Mouse (Mus musculus) kidney, embryonic 15.5 days (tissue): ENCODE measurements around the gene Snx33. TPM values are rescaled to one million over a fixed set of nuclear protein-coding genes. Genes with fewer than 3 reads are reported as not detected.
"Not testable (repeated sequence)": the region's sequence is repeated elsewhere in the genome, so short reads cannot be mapped to it uniquely, and the experiment has no call there.

ENCODE experiments used
- ATAC-seq: fragments of 200-750 bp; cut with Nextera tagmentation; replicated peaks from 2 replicates; pipeline ENCODE4 v1.8.0; 2017; ENCODE audit warnings: moderate TSS enrichment; ENCODE audit not compliant: low FRiP score
- H3K27ac ChIP-seq: fragments of 300-500 bp; sonication (generic); 2 replicates; pipeline ENCODE4 v1.5.1; 2015; ENCODE audit warnings: mild to moderate bottlenecking, inconsistent platforms
- H3K27me3 ChIP-seq: fragments of 300-500 bp; sonication (generic); 2 replicates; pipeline ENCODE4 v1.6.1; 2015; ENCODE audit warnings: inconsistent platforms
- H3K36me3 ChIP-seq: fragments of 300-500 bp; sonication (generic); 2 replicates; pipeline ENCODE4 v1.6.1; 2015; ENCODE audit warnings: inconsistent platforms
- H3K4me1 ChIP-seq: fragments of 300-500 bp; sonication (generic); 2 replicates; pipeline ENCODE4 v1.6.1; 2015; ENCODE audit warnings: inconsistent platforms
- H3K4me2 ChIP-seq: fragments of 300-500 bp; sonication (generic); 2 replicates; pipeline ENCODE4 v1.6.1; 2015; ENCODE audit warnings: moderate library complexity, mild to moderate bottlenecking, inconsistent platforms
- H3K4me3 ChIP-seq: fragments of 300-500 bp; sonication (generic); replicated peaks from 2 replicates; pipeline ENCODE4 v1.5.1; 2015; ENCODE audit warnings: mild to moderate bottlenecking, inconsistent platforms
- H3K9ac ChIP-seq: fragments of 300-500 bp; sonication (generic); 2 replicates; pipeline ENCODE4 v1.6.1; 2015; ENCODE audit warnings: mild to moderate bottlenecking, inconsistent platforms
- H3K9me3 ChIP-seq: fragments of 300-500 bp; sonication (generic); replicated peaks from 2 replicates; pipeline ENCODE4 v1.6.1; 2016; ENCODE audit warnings: inconsistent platforms
- WGBS: fragments of 180-500 bp; shearing (Covaris S2); methylation state at CpG from one replicate; pipeline ENCODE4 v1.1.7; 2015; ENCODE audit warnings: mixed read lengths; 5-methylcytosine and 5-hydroxymethylcytosine counted together
- polyA plus RNA-seq: library from polyadenylated mRNA; unstranded; fragments of >200 nt; fragmentation: Nextera tagmentation; extraction: Ambion mirVana; gene quantifications from 2 replicates; pipeline ENCODE4 v1.2.1, GENCODE M21; 2015

The Snx33 gene
- polyA plus RNA-seq, 1 experiment from 2014 or later = 10.5 TPM

DNA sequence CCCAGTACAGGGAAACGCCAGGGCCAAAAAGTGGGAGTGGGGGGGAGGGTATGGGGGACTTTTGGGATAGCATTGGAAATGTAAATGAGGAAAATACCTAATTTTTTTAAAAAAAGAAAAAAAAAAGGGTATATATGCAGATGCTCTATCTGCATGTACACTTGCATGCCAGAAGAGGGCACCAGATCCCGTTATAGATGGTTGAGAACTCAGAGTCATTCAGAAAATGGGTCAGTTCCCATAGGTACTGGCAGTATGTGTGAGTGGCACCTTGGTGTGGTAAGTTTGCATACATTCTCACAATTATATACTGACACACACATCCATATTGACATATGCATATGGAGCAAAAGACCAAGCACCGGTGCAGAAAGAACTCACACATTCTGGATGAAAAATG is 19.3 kb upstream of the Snx33 start:
- not testable (repeated sequence) for H3K9ac ChIP-seq, H3K9me3 ChIP-seq, H3K27ac ChIP-seq, H3K4me2 ChIP-seq, H3K4me3 ChIP-seq, H3K36me3 ChIP-seq, ATAC-seq, H3K27me3 ChIP-seq
- WGBS = 18% methylated on average over 3 of the region's 3 CpGs
- peaks cover 16% of the 10 kb centered on the region for H3K4me1 ChIP-seq

DNA sequence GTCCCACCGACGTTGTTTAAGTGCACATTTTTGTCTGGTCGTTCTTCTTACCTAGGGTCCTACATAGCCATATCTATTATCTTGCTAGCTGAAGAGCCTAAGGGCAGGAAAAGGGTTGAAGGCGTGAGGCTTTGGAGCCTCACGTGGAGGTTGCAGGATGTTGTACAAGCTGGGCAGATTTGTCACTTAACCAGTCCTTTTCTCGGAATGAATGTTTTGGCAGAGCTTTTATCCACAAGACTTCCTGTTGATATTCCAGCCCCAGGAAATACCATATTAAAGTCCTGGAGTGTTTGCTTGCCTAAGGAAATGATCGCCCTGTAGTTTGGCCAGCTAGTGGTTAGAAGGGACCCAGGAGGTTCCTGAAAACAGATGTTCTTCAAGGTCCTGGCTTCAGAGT is 10.2 kb upstream of the Snx33 start:
- peaks cover 14% of the 10 kb centered on the region for H3K4me1 ChIP-seq
- H3K9ac ChIP-seq = peak overlapping the region; percentile 86
- H3K36me3 ChIP-seq = no peaks in the 10 kb centered on the region; the same call in 1 of the 2 replicates
- peak overlapping the region; percentile 81 for H3K4me2 ChIP-seq
- no peak for ATAC-seq
- 1% methylated on average over 7 of the region's 7 CpGs for WGBS
- no peaks in the 10 kb centered on the region for H3K9me3 ChIP-seq
- H3K4me3 ChIP-seq = peak overlapping the region; percentile 90
- H3K27ac ChIP-seq = peak overlapping the region; percentile 96
- H3K27me3 ChIP-seq = no peaks in the 10 kb centered on the region

- Histone ChIP-seq H3K4me3 (peak within 1 kb of the TSS; percentile 90), H3K4me1 (peaks cover 14% of the 10 kb centered on the region), H3K9ac (peak within 1 kb of the TSS; percentile 86), H3K9me3 (no peaks in the 10 kb centered on the region), H3K4me2 (peak within 1 kb of the TSS; percentile 81), H3K27ac (peak within 1 kb of the TSS; percentile 96), H3K36me3 (no peaks in the 10 kb centered on the region), H3K27me3 (no peaks in the 10 kb centered on the region)
- under 1% methylated on average over 73 of the region's 73 CpGs for whole genome bisulfite sequencing
- peak; percentile 94 for ATAC-seq
Measured at GRCm38 (mm10) chr9:56937223-56938160, 9.3 kb upstream of the Snx33 start, which contains the start of gene Imp3. Gene Imp3, plus strand, starts transcription at chr9:56937475.

- ATAC-seq = no peak
- Histone ChIP-seq H3K4me1 (peaks cover 14% of the 10 kb centered on the region), H3K9ac (peak overlapping the region; percentile 19; the same call in 1 of the 2 replicates), H3K4me2 (peak overlapping the region; percentile 81), H3K36me3 (no peaks in the 10 kb centered on the region), H3K27me3 (no peaks in the 10 kb centered on the region), H3K4me3 (peak overlapping the region; percentile 90), H3K27ac (peak overlapping the region; percentile 96), H3K9me3 (no peaks in the 10 kb centered on the region)
- WGBS = 17% methylated on average over 6 of the region's 6 CpGs
Measured at GRCm38 (mm10) chr9:56936861-56937222, 8.7 kb upstream of the Snx33 start.

DNA sequence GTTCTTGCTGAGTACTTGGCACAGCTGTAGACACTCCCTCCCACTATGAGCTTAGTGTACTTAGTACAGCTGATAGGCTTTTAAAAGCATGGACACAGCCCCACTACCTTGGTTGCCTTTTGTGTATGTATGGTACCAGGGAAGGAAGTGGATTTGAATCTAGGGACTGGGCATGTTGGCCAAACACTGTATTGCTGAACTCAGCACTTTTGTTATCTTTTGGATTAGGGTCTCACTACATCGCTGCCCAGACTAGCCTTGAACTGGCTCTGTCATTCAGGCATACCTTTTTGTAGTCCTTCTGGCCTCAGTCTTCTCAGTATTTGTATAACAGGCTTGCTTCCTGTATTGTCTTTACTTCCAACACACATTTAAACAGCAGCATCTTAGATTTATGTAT is 2.4 kb upstream of the Snx33 start:
- Histone ChIP-seq H3K9ac (no peak overlapping the region), H3K27ac (no peak overlapping the region), H3K4me3 (no peak overlapping the region), H3K27me3 (peaks cover 8% of the 10 kb centered on the region; the same call in 1 of the 2 replicates), H3K4me2 (no peak overlapping the region), H3K36me3 (peaks cover 5% of the 10 kb centered on the region; the same call in 1 of the 2 replicates), H3K9me3 (no peaks in the 10 kb centered on the region), H3K4me1 (peaks cover 26% of the 10 kb centered on the region)
- WGBS = 76% methylated on average over 1 of the region's 1 CpGs
- no peak for ATAC-seq

- Histone ChIP-seq H3K4me1 (peaks cover 37% of the 10 kb centered on the region), H3K9me3 (no peaks in the 10 kb centered on the region), H3K9ac (no peak overlapping the region), H3K4me3 (no peak overlapping the region), H3K4me2 (no peak overlapping the region), H3K27ac (no peak overlapping the region), H3K27me3 (peaks cover 8% of the 10 kb centered on the region; the same call in 1 of the 2 replicates), H3K36me3 (peaks cover 9% of the 10 kb centered on the region; the same call in 1 of the 2 replicates)
- WGBS = 22% methylated on average over 4 of the region's 4 CpGs
- no peak for ATAC-seq
Measured at GRCm38 (mm10) chr9:56929496-56929895, 1.3 kb upstream of the Snx33 start.

- peak; percentile 20; the same call in 1 of the 2 replicates for ATAC-seq
- H3K27ac ChIP-seq = peak overlapping the region; percentile 98
- no peaks in the 10 kb centered on the region for H3K9me3 ChIP-seq
- H3K9ac ChIP-seq = peak overlapping the region; percentile 80
- H3K36me3 ChIP-seq = peaks cover 17% of the 10 kb centered on the region
- peaks cover 55% of the 10 kb centered on the region for H3K4me1 ChIP-seq
- H3K4me2 ChIP-seq = peak overlapping the region; percentile 93
- H3K4me3 ChIP-seq = peak overlapping the region; percentile 77
- peaks cover 8% of the 10 kb centered on the region; the same call in 1 of the 2 replicates for H3K27me3 ChIP-seq
- 0% methylated on average over 35 of the region's 35 CpGs for WGBS
Measured at GRCm38 (mm10) chr9:56927191-56928012, 769 bp downstream of the Snx33 start.

GRCm38 (mm10) chr9:56926387-56926786 is 1.8 kb downstream of the Snx33 start:
- ATAC-seq = no peak
- Histone ChIP-seq H3K4me2 (peak overlapping the region; percentile 93), H3K9me3 (no peaks in the 10 kb centered on the region), H3K27me3 (peaks cover 8% of the 10 kb centered on the region; the same call in 1 of the 2 replicates), H3K36me3 (peaks cover 27% of the 10 kb centered on the region), H3K9ac (no peak overlapping the region; the same call in 1 of the 2 replicates), H3K4me3 (peak overlapping the region; percentile 77), H3K4me1 (peaks cover 55% of the 10 kb centered on the region), H3K27ac (peak overlapping the region; percentile 98)
- 82% methylated on average over 10 of the region's 10 CpGs for WGBS

GRCm38 (mm10) chr9:56926025-56926360 is 2.2 kb downstream of the Snx33 start:
- Histone ChIP-seq H3K36me3 (peaks cover 31% of the 10 kb centered on the region), H3K9ac (no peak overlapping the region), H3K4me1 (peaks cover 55% of the 10 kb centered on the region), H3K9me3 (no peaks in the 10 kb centered on the region), H3K4me3 (no peak overlapping the region; the same call in 1 of the 2 replicates), H3K27ac (no peak overlapping the region), H3K27me3 (peaks cover 8% of the 10 kb centered on the region; the same call in 1 of the 2 replicates), H3K4me2 (peak overlapping the region; percentile 93)
- WGBS = 94% methylated on average over 10 of the region's 10 CpGs
- ATAC-seq = no peak

DNA sequence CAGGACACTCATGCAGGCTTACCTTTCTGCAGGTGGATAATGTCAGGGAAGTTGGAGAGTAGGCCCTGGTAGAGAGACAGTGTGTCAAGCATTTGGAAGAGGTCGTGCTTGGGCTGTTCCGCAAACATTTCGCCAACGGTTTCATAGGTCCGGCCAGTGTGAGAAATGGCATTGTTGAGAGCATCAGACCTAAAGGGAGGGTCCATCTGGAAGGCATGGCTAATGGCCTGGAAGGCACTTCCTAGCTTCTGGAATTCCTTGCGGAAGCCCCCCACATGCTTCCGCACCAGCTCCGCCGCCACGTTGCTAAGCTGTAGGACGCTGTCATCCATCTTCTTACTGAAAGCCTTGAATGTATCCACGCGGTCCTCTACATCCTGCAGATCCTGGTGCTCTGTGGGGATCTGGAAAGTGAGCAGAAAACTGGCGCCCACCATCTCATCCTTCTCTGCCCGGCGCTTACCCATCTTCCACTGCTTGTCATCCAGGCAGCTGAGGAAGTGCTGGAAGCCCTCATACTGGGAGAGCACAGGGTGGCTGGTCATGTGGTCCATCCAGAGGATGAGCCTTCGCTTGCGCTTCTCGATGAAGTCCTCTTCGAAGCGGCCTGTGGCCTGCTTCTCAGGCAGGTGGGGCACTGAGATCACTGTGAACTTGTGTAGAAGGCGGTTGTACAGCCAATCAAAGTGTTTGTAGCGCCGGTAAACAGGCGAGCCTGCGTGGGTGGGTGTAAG is 2.7 kb downstream of the Snx33 start:
- Histone ChIP-seq H3K27ac (peak overlapping the region; percentile 6), H3K9me3 (no peaks in the 10 kb centered on the region), H3K4me2 (peak overlapping the region; percentile 93), H3K27me3 (peaks cover 5% of the 10 kb centered on the region; the same call in 1 of the 2 replicates), H3K4me3 (peak overlapping the region; percentile 40), H3K4me1 (peaks cover 55% of the 10 kb centered on the region), H3K36me3 (peaks cover 32% of the 10 kb centered on the region), H3K9ac (no peak overlapping the region; the same call in 1 of the 2 replicates)
- ATAC-seq = no peak
- 82% methylated on average over 26 of the region's 26 CpGs for WGBS

- ATAC-seq = peak; percentile 43
- H3K27me3 ChIP-seq = no peaks in the 10 kb centered on the region
- no peaks in the 10 kb centered on the region for H3K9me3 ChIP-seq
- H3K4me2 ChIP-seq = peak overlapping the region; percentile 93
- peak overlapping the region; percentile 33; the same call in 1 of the 2 replicates for H3K9ac ChIP-seq
- peak overlapping the region; percentile 40 for H3K4me3 ChIP-seq
- WGBS = 14% methylated on average over 7 of the region's 7 CpGs
- peaks cover 55% of the 10 kb centered on the region for H3K4me1 ChIP-seq
- H3K27ac ChIP-seq = peak overlapping the region; percentile 42
- H3K36me3 ChIP-seq = peaks cover 41% of the 10 kb centered on the region
Measured at GRCm38 (mm10) chr9:56924651-56925027, 3.5 kb downstream of the Snx33 start.
